Mouse (Mus musculus) lung, postnatal 0 days (tissue): ENCODE measurements at regions not wholly inside any gene's neighbourhood (a gene's known extent, or its start where the extent isn't known, plus 50 kb on each side); places are given as distances from the start of the nearest gene placed in this dataset.
A peak's percentile ranks its signal among the peaks of the same experiment; 100 is the strongest.

Experiments
- ATAC-seq: fragments of 200-750 bp; cut with Nextera tagmentation; 2 replicates; pipeline ENCODE4 v1.8.0; 2017; ENCODE audit warnings: moderate library complexity
- DNase-seq: peaks from one replicate; pipeline ENCODE4 v3.0.0-alpha.2; 2016; ENCODE audit warnings: low spot score
- H3K27ac ChIP-seq: fragments of 300-500 bp; sonication (generic); 2 replicates; pipeline ENCODE4 v1.5.1; 2014; ENCODE audit warnings: antibody characterized with exemption, mild to moderate bottlenecking, low read length, mixed read lengths
- H3K27me3 ChIP-seq: fragments of 300-500 bp; sonication (generic); replicated peaks from 2 replicates; pipeline ENCODE4 v1.6.1; 2014; ENCODE audit warnings: low read length, mixed read lengths; ENCODE audit not compliant: insufficient read depth
- H3K36me3 ChIP-seq: fragments of 300-500 bp; sonication (generic); 2 replicates; pipeline ENCODE4 v1.6.1; 2014; ENCODE audit warnings: low read length, mixed read lengths; ENCODE audit not compliant: insufficient read depth
- H3K4me1 ChIP-seq: fragments of 300-500 bp; sonication (generic); 2 replicates; pipeline ENCODE4 v1.6.1; 2014; ENCODE audit warnings: antibody characterized with exemption, low read depth, low read length, mixed read lengths; ENCODE audit not compliant: insufficient read depth
- H3K4me2 ChIP-seq: fragments of 300-500 bp; sonication (generic); replicated peaks from 2 replicates; pipeline ENCODE4 v1.6.1; 2014; ENCODE audit warnings: low read depth, mild to moderate bottlenecking, low read length, moderate library complexity, mixed read lengths
- H3K4me3 ChIP-seq: fragments of 300-500 bp; sonication (generic); 2 replicates; pipeline ENCODE4 v1.5.1; 2014; ENCODE audit warnings: low read depth, low read length
- H3K9ac ChIP-seq: fragments of 300-500 bp; sonication (generic); replicated peaks from 2 replicates; pipeline ENCODE4 v1.6.1; 2014; ENCODE audit warnings: low read depth, mild to moderate bottlenecking
- H3K9me3 ChIP-seq: fragments of 300-500 bp; sonication (generic); 2 replicates; pipeline ENCODE4 v1.6.1; 2016; ENCODE audit warnings: low read length, mixed read lengths
- CTCF ChIP-seq: IDR thresholded peaks from 2 replicates; pipeline ENCODE4 v1.5.1; 2016; ENCODE audit warnings: antibody characterized with exemption, mild to moderate bottlenecking
- EP300 ChIP-seq: IDR thresholded peaks from 2 replicates; pipeline ENCODE4 v1.6.1; 2016; ENCODE audit warnings: antibody characterized with exemption, mild to moderate bottlenecking, control low read depth
- WGBS: fragments of 180-500 bp; shearing (Covaris S2); extraction: QIAGEN DNeasy Blood & Tissue Kit; methylation state at CpG from one replicate; pipeline ENCODE4 v1.1.7; 2014; 5-methylcytosine and 5-hydroxymethylcytosine counted together

GRCm38 (mm10) chr13:37525097-37525726, 180.2 kb downstream of the Ly86 start:
- DNase-seq (no peak), ATAC-seq (no peak)
- no peak for TF ChIP-seq EP300
- TF ChIP-seq CTCF, result no peak
- Histone ChIP-seq H3K27me3 (no peaks in the 10 kb centered on the region), H3K4me1 (no peaks in the 10 kb centered on the region; the same call in 1 of the 2 replicates), H3K4me3 (no peak overlapping the region), H3K4me2 (no peak overlapping the region), H3K9ac (no peak overlapping the region), H3K9me3 (no peaks in the 10 kb centered on the region), H3K27ac (no peak overlapping the region), H3K36me3 (no peaks in the 10 kb centered on the region)
- WGBS, result 75% methylated on average over 15 of the region's 15 CpGs

- peak; percentile 44 for ATAC-seq
- no peaks in the 10 kb centered on the region for H3K36me3 ChIP-seq
- no peak overlapping the region for H3K27ac ChIP-seq
- DNase-seq, result no peak
- H3K9ac ChIP-seq, result no peak overlapping the region
- TF ChIP-seq CTCF (no peak), EP300 (no peak)
- H3K4me3 ChIP-seq, result no peak overlapping the region
- no peaks in the 10 kb centered on the region for H3K9me3 ChIP-seq
- WGBS, result 61% methylated on average over 8 of the region's 8 CpGs
- H3K4me2 ChIP-seq, result no peak overlapping the region
- no peaks in the 10 kb centered on the region; the same call in 1 of the 2 replicates for H3K4me1 ChIP-seq
- no peaks in the 10 kb centered on the region for H3K27me3 ChIP-seq
Measured at GRCm38 (mm10) chr13:37526102-37526501, 181.1 kb downstream of the Ly86 start.

GRCm38 (mm10) chr13:37528380-37528779, 183.4 kb downstream of the Ly86 start:
- Histone ChIP-seq H3K4me3 (no peak overlapping the region), H3K9ac (no peak overlapping the region), H3K36me3 (no peaks in the 10 kb centered on the region), H3K27me3 (no peaks in the 10 kb centered on the region), H3K4me1 (peaks cover 4% of the 10 kb centered on the region; the same call in 1 of the 2 replicates), H3K27ac (no peak overlapping the region), H3K9me3 (no peaks in the 10 kb centered on the region), H3K4me2 (no peak overlapping the region)
- TF ChIP-seq EP300, result no peak
- no peak for TF ChIP-seq CTCF
- ATAC-seq (no peak), DNase-seq (no peak)
- WGBS, result 44% methylated on average over 9 of the region's 9 CpGs

- Histone ChIP-seq H3K9ac (no peak overlapping the region), H3K9me3 (no peaks in the 10 kb centered on the region), H3K27me3 (no peaks in the 10 kb centered on the region), H3K4me1 (peaks cover 4% of the 10 kb centered on the region; the same call in 1 of the 2 replicates), H3K4me2 (no peak overlapping the region), H3K4me3 (no peak overlapping the region), H3K36me3 (no peaks in the 10 kb centered on the region), H3K27ac (no peak overlapping the region)
- ATAC-seq (no peak), DNase-seq (no peak)
- 49% methylated on average over 7 of the region's 7 CpGs for WGBS
- no peak for TF ChIP-seq CTCF
- TF ChIP-seq EP300, result no peak
Measured at GRCm38 (mm10) chr13:37528876-37529275, 183.9 kb downstream of the Ly86 start.

GRCm38 (mm10) chr13:37531512-37532183, 186.6 kb downstream of the Ly86 start:
- no peak overlapping the region for H3K9ac ChIP-seq
- H3K4me2 ChIP-seq, result no peak overlapping the region
- ATAC-seq (no peak), DNase-seq (no peak)
- no peak overlapping the region for H3K27ac ChIP-seq
- no peaks in the 10 kb centered on the region for H3K36me3 ChIP-seq
- no peaks in the 10 kb centered on the region for H3K27me3 ChIP-seq
- WGBS, result 56% methylated on average over 8 of the region's 8 CpGs
- H3K4me1 ChIP-seq, result peaks cover 4% of the 10 kb centered on the region; the same call in 1 of the 2 replicates
- TF ChIP-seq CTCF, result no peak
- no peak for TF ChIP-seq EP300
- H3K4me3 ChIP-seq, result no peak overlapping the region
- H3K9me3 ChIP-seq, result no peaks in the 10 kb centered on the region

- no peaks in the 10 kb centered on the region for H3K36me3 ChIP-seq
- no peaks in the 10 kb centered on the region for H3K27me3 ChIP-seq
- no peak overlapping the region for H3K4me2 ChIP-seq
- ATAC-seq (no peak), DNase-seq (no peak)
- H3K27ac ChIP-seq, result no peak overlapping the region
- no peak overlapping the region for H3K9ac ChIP-seq
- 64% methylated on average over 7 of the region's 7 CpGs for WGBS
- H3K9me3 ChIP-seq, result no peaks in the 10 kb centered on the region
- TF ChIP-seq CTCF (no peak), EP300 (no peak)
- H3K4me1 ChIP-seq, result peaks cover 4% of the 10 kb centered on the region; the same call in 1 of the 2 replicates
- no peak overlapping the region for H3K4me3 ChIP-seq
Measured at GRCm38 (mm10) chr13:37532596-37533170, 187.7 kb downstream of the Ly86 start.
